Mouse (Mus musculus): ENCODE measurements around the gene Ccdc106.
"Not testable (repeated sequence)": the region's sequence is repeated elsewhere in the genome, so short reads cannot be mapped to it uniquely, and the experiment has no call there.

Gene Ccdc106

DNA sequence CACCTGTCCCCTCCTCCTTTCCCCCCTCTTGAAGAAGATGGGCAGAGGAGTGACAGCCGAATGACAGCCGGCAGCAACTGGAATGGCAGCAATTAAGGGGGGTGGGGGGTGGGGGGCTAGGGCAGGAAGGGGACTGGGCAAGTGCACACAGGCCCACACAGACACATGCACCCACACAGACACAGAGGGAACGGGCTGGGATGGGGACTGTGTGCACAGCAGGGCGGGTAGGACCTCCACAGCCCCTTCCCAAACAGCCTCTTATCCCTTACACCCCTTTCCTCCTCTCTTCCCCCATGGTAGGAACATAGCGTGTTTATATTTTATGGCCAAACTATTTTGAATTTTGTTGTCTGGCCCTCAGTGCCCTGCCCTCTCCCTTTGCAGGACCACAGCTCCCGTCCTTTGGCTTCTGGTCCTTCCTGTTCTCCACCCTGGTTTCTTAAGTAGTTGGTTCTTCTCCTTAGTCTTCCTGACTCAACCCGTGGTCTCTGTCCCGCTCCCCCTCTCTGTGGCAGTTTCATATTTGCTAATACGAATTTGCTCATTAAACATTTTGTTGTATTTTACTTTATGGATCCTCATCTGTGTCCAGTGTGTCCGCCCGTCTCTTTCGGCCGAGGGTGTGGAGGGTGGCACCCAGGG is 59.1 kb downstream of the Ccdc106 start:
- CTCF ChIA-PET, result not testable (repeated sequence)

DNA sequence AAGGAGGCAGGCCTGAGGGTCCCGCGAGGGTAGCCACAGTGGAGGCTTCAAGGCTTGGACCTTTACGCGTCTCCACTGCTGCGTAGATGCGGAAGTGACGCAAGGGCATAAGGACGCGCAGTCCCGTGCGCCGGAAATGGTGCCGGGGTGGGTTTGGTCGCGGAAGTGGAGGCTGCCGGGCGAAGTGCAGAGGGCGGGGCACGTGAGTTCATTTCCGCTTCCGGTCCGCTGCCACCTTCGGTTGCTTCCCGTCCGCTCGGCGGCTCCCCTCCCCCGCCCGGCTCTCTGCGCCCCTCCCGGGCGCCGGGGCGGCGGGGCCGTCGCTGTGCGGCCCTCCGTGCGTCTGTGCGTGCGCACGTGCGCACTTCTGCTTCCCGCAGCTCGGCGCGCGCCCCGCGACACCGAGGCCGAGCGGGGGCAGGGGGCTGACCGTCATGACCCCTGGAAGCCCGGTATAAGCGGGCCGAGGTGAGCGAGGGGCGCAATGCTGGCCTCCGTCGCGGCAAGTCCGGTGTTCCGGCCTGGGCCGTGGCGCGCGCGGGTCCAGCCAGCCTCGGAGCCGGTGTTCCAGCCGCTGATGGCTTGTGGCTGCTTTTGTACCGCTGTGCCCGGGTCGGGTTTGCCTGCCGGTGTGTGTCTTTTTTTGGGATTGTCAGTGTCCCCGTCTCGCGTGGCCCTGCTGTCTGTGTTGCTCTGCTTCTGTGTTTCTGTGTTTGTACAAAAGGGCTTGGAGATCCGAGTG is 59.8 kb downstream of the Ccdc106 start, which contains the start of gene Epn1:
TSS of gene Epn1 (plus strand) at position 226 of the 742 bp plus-strand sequence.
- CTCF ChIA-PET, result no interaction called here
- POLR2A ChIA-PET, result interaction anchor here in 3 of 4 experiments (0.7 to 3.1 kb wide), 12 partner anchors 9 to 66 kb away, joined by 3 to 12 read pairs (median 4); partner anchors contain the start of genes Fiz1 (in 1 of the 3), U2af2 (in 1 of the 3) and Zfp524 (in 1 of the 3)

More for the DNA sequence above, 59.1 kb downstream of the Ccdc106 start:
- POLR2A ChIA-PET, result not testable (repeated sequence)

DNA sequence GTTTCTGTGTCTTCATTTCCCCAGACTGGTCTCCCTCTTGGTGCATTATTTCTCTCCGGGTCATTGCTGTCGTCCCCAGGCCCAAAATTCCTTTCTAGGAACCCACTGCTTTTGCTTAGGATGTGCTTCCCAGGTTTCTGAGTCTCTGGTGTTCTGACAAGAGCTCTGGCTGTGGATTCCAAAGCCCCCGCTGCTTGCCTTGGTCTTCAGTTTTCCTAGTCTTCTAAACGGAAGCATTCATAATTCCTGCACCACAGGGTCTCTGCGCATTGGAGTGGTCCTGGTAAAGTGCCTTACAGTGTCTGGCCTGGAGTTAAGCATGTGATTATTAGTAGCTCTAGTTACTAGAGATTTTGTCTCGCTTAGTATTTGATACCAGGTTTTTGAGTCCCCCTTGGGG is 60.5 kb downstream of the Ccdc106 start:
- ChIA-PET POLR2A (interaction anchor here in 3 of 4 experiments (0.7 to 5.4 kb wide), 16 partner anchors 8 to 66 kb away, joined by 3 to 36 read pairs (median 4); partner anchors contain the start of genes Fiz1 (in 1 of the 3), U2af2 (in 1 of the 3) and Zfp524 (in 1 of the 3)), CTCF (no interaction called here)

DNA sequence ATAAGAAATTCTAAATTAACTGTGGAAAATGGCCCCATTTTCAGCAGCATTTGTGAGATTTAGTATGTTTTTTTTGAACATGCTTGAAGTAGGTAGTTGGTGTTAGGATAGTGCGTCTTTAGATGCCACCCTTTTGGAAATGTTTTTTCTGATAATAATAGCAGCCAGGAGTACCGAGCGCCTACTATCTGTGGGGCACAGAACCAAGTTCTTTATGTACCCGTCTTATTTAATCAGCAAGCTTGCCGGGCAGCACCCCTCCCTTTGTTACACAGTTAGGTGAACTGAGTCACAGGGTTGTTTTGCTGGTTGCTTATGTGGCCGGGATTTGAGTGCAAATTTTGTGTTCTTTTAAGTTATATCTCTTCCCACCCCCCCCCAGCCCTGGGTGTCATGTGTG is 60.9 kb downstream of the Ccdc106 start:
- POLR2A ChIA-PET, result interaction anchor here in 3 of 4 experiments (0.6 to 5.4 kb wide), 17 partner anchors 9 to 271 kb away, joined by 3 to 36 read pairs (median 5); partner anchors contain the start of gene U2af2 (in 1 of the 3)
- CTCF ChIA-PET, result interaction anchor here in 1 of 4 experiments (0.6 kb wide), 1 partner anchor 11 kb away, joined by 3 read pairs; no protein-coding TSS in a partner anchor

DNA sequence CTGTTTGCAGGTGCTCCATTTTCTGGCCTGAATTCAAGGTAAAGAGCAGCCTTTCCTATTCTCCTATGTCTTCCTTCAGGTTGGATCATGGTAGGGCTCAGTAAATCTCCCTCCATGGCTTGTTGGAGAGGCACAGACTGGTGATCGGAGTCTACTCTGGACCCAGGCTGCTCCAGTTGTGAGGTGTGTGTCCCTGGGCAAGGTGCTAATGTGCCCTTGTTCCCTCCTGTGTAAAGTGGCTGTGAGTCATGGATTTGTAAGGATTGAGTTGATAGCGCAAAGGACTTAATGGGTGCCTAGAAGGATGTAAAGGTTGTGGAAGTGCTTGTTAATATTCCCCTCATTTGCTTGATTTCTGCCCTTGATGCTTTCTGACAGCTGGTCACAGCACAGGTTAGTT is 61.6 kb downstream of the Ccdc106 start:
- CTCF ChIA-PET, result interaction anchor here in 1 of 4 experiments (0.6 kb wide), 1 partner anchor 11 kb away, joined by 3 read pairs; no protein-coding TSS in a partner anchor
- POLR2A ChIA-PET, result interaction anchor here in 3 of 4 experiments (0.6 to 5.4 kb wide), 11 partner anchors 8 to 367 kb away, joined by 3 to 36 read pairs (median 5); no protein-coding TSS in a partner anchor

DNA sequence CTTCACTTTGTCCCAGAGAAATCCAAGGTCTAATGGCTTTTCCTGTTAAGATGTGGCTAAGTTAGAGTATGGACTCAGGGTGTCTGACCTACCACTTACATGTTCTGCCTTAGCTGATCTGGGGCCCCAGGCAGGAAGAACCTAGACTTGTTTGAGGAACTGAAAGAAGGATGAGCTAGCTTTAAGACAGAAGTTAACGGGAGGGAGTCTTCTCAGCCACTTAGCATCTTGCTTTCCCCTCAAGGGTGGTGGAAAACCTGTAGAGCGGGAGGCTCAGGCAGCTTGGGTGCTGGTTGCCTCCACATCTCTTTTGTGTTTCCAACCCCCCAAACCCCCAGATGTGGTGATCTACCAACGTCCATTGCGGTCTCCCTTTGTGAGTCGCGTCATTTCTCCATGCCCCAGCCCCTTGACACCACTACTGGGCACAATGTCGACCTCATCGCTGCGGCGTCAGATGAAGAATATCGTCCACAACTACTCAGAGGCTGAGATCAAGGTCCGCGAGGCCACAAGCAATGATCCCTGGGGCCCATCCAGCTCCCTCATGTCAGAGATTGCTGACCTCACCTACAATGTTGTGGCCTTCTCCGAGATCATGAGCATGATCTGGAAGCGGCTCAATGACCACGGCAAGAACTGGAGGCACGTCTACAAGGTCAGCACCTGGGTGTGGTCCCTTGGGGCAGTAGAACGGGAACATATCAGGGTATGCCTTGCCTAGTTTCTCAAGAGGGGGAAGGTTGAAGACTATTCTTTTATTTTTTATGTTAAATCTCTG is 63.2 kb downstream of the Ccdc106 start:
- CTCF ChIA-PET, result interaction anchor here in 2 of 4 experiments (0.5 to 1.3 kb wide), 2 partner anchors 23 to 1072 kb away, joined by 4 to 8 read pairs; partner anchors contain the start of gene Zfp787 (in 1 of the 2)
- POLR2A ChIA-PET, result interaction anchor here in 3 of 4 experiments (0.6 to 5.4 kb wide), 7 partner anchors 7 to 70 kb away, joined by 3 to 36 read pairs (median 5); partner anchors contain the start of genes U2af2 (in 1 of the 3) and Zfp524 (in 1 of the 3)

DNA sequence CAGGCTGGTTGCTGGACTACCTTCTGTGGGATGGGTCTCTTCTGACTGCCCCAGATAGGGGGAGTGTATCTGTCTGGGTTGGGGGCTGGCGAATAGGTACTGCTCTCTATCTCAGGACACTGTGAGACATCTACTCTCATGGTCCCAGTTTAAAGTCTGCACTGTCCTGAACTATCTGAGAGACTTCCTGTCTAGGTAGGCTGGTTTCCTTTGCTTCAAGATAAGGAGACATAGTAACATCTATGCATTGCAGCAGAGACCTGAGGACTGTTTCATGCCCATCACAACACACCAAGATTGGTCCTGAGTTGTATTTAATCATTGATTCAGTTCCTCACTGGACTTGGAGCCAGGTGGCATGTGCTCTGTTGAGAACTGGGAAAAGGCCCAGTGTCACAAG is 65.2 kb downstream of the Ccdc106 start:
- POLR2A ChIA-PET, result interaction anchor here in 1 of 4 experiments (0.6 to 5.4 kb wide), 3 partner anchors 12 to 1169 kb away, joined by 3 to 36 read pairs (median 6); no protein-coding TSS in a partner anchor

DNA sequence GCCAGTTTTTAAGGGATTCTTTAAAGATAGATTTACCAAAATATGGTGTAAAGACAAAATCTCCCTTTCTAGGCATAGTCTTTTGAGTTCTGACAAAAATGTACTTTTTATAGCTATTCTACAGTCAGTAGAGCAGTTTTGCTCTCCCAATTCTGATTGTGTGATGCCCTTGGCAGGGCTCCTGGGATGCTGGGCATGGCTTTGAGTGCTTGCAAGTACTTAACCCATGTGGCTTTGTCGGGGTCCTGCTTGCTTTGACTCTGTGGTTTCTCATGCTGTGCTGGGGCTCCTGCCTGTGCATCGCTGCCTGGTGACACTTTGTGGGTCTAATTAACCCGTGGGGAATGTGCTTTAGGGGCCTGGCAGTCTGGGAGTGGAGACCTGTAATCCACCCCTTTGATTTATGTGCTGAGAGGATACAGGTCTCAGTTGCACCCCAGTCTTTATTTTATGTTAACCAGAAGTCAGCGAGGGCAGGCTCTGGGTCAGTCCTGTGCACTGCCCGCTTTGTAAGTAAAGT is 66.6 kb downstream of the Ccdc106 start:
- POLR2A ChIA-PET, result interaction anchor here in 2 of 4 experiments (0.7 to 1.8 kb wide), 4 partner anchors 10 to 25 kb away, joined by 3 to 6 read pairs (median 3); partner anchors contain the start of gene U2af2 (in 1 of the 2)
- CTCF ChIA-PET, result no interaction called here

More for the DNA sequence above, 65.2 kb downstream of the Ccdc106 start:
- CTCF ChIA-PET, result no interaction called here

DNA sequence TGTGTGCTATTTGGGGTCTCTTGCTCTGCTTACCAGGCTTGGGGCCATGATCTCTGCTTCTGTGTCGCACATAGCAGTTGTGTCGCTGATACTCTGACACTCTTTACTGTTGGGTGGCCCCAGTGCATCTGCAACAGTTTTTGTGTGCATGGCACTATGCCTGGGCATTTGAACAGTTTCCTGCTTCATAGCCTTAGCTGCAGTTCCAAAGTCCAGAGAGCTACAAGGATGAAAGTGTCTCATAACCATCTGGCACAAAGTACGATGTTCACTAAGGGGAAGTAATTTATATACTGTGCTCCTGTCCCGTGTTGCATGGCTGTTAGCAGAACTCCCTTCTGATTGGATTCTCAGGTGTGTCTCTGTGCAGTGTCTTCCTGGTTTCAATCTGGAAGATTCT is 67.5 kb downstream of the Ccdc106 start:
- ChIA-PET CTCF (interaction anchor here in 1 of 4 experiments (1.2 kb wide), 1 partner anchor 38 kb away, joined by 3 read pairs; the partner anchor contains the start of gene Rasl2-9), POLR2A (interaction anchor here in 3 of 4 experiments (0.6 to 1.8 kb wide), 4 partner anchors 10 to 22 kb away, joined by 3 to 4 read pairs (median 4); no protein-coding TSS in a partner anchor)

DNA sequence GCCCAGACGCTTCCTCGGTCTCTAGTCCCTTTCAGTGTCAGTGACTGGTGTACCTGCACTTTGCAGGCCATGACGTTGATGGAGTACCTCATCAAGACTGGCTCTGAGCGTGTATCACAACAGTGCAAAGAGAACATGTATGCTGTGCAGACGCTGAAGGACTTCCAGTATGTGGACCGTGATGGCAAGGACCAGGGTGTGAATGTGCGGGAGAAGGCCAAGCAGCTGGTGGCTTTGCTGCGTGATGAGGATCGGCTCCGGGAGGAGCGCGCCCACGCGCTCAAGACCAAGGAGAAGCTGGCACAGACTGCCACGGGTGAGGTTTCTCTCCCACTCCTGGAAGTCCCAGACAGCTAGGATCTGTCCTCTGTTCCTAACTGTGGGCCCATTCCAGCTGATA is 69.5 kb downstream of the Ccdc106 start:
- ChIA-PET POLR2A (interaction anchor here in 3 of 4 experiments (0.9 to 2.1 kb wide), 5 partner anchors 7 to 28 kb away, joined by 3 to 6 read pairs (median 3); partner anchors contain the start of gene U2af2 (in 1 of the 3)), CTCF (no interaction called here)

DNA sequence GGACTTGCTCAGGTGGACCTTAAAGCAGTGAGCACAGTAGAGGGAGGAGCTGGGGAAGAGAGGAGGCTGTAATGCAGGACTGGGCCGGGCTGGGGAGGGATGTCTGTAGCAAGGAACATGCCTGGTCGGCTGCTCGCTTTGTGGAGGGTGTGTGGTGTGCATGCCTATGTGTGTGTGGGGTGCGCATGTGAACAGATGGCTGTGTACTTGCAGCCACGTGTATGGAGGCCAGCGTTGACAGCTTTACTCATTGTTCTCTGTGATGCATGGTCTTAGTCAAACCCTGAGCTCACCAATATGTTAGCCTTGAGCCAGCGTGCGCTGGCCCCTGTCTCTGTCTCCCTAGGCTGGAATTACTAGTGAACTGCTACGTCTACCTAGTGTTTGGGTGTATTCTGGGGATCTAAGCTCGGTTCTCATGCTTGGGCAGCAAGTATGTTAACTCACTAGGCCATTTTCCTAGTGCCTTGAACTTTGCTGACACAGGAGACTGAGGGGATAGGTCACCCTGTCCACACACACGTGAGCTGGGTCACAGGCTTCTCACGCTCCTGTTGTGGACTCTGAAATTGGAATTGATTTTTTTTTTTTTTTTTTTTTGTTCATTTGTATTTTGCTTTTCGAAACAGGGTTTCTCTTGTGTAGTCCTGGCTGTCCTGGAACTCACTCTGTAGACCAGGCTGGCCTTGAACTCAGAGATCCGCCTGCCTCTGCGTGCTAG is 70.8 kb downstream of the Ccdc106 start:
- CTCF ChIA-PET, result interaction anchor here in 1 of 4 experiments (0.5 kb wide), 1 partner anchor 13 kb away, joined by 3 read pairs; no protein-coding TSS in a partner anchor
- POLR2A ChIA-PET, result interaction anchor here (0.8 to 2.1 kb wide), 8 partner anchors 9 to 25 kb away, joined by 3 to 6 read pairs (median 3); no protein-coding TSS in a partner anchor

DNA sequence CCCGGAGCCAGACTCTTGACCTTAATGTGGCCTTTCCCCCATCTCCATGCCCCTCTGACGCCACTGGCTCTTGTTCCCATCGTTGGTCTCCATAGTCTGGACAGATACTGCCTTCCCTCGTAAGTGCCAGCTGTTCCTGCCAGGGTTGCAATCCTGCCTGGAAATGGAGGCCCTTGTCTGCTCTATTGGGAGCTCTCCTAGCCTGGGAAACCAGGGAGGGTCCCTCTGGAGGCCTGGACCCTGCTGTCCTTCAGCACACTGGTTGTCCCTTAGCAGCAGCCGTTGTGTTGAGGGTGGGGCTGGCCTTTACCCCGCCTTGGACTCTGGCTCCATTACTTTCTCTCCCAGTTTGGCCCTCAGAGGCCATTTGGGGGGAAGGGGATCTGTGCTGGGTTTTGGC is 72.0 kb downstream of the Ccdc106 start:
- ChIA-PET POLR2A (interaction anchor here in 3 of 4 experiments (0.7 to 1.4 kb wide), 5 partner anchors 12 to 32 kb away, joined by 3 to 5 read pairs (median 3); no protein-coding TSS in a partner anchor), CTCF (interaction anchor here in 2 of 4 experiments (1.2 to 1.6 kb wide), 2 partner anchors 34 kb away, joined by 3 to 5 read pairs; partner anchors contain the start of gene Rasl2-9 (in 2 of the 2))

DNA sequence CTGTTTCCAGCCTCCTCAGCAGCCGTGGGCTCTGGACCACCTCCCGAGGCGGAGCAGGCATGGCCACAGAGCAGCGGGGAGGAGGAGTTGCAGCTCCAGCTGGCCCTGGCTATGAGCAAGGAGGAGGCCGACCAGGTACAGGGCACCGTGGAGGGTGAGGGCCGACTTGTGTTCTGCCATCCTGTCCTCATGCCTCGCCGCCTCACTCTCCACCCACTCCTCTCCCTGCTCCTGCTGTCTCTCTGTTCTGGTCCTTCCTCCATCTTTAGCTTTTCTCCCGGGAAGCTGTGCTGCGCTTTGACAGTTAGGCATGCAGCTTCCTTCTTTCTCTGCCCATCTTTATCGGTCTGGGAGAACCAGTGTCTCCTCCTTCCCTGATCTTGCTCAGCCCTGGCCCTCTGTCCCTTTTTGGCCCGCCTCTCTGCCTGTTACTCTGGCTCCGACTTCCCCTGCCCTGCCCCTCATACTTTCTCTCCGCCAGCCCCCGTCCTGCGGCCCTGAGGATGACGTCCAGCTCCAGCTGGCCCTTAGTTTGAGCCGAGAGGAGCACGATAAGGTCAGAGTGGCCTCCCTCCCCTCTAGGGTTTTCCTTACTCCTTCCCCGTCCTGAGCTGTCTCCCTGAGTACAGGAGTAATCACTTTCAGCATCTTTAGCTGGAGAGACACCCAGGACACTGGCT is 72.6 kb downstream of the Ccdc106 start:
- ChIA-PET CTCF (interaction anchor here in 3 of 4 experiments (0.7 to 1.6 kb wide), 3 partner anchors 16 to 33 kb away, joined by 3 to 5 read pairs (median 3); partner anchors contain the start of gene Rasl2-9 (in 2 of the 3)), POLR2A (interaction anchor here in 3 of 4 experiments (0.7 to 1.4 kb wide), 6 partner anchors 9 to 33 kb away, joined by 3 to 5 read pairs (median 3); no protein-coding TSS in a partner anchor)

DNA sequence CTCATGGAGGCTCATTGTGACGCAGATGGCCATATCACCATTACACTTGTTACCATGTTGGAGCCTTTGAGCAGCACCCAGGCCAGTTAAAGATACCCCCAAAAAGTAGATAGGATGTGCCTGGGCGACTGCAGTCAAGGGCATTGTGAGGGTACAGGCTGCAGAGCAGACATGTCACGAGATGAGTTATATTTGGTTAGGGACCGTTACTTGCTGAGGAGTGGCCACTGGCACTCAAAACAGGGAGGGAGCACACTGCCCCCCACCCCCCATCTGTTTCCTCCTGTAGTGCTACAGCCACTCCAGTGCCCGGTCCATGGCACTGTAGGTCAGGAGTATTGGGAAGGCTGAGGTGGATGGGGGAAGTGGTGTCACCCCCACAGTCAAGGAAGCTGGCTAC is 78.4 kb downstream of the Ccdc106 start:
- ChIA-PET CTCF (no interaction called here), POLR2A (interaction anchor here in 2 of 4 experiments (0.9 to 1.6 kb wide), 6 partner anchors 10 to 37 kb away, joined by 3 to 9 read pairs (median 4); partner anchors contain the start of gene U2af2 (in 1 of the 2))

DNA sequence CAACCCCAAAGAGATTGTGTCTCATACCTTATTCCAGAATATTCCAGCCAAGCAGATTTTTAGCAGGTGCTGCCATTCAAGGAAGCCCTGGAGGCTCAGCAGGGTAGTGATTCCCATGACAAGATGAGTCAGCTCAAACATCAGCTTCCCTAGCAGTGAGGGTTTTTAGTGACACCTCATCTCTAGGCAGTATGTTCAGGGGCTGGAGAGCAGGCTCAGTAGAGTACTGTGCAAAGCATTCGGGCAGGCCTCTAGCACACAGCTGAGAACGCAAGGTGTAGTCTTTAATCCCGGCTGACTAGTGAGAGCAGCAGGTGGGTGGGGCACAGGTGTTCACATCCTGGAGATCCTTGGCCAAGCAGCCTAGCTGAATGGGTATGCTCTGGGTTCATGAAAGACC is 79.4 kb downstream of the Ccdc106 start:
- ChIA-PET POLR2A (interaction anchor here in 3 of 4 experiments (0.5 to 1.6 kb wide), 8 partner anchors 9 to 1455 kb away, joined by 3 to 6 read pairs (median 3); partner anchors contain the start of genes Cnot3 (in 1 of the 3), Fiz1 (in 1 of the 3) and Zfp524 (in 1 of the 3)), CTCF (no interaction called here)

DNA sequence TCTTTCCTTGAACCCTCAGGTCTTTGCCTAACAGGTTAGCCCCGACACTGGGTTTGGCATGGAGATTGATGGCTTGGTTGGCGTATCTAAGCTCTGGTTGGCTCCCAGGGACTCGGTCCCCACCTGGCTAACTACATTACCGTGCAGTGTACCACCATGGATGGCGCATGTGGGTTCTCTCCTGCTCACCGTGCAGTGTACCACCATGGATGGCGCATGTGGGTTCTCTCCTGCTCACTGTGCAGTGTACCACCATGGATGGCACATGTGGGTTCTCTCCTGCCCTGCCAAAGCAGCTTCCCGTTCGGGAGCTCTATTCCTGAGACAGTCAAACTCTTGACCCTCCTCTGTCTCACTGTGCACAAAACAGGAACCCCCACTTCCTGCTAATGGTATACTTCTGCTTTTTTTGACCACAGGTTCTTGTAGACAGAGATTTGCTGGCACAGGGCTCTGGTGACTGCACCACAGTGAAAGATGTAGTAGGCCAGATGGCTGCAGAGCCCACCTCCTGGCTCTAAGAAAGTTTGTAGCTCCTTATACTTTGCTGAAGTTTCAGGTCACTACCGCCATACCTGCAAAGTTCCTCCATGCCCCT is 80.8 kb downstream of the Ccdc106 start:
- ChIA-PET CTCF (no interaction called here), POLR2A (interaction anchor here in 1 of 4 experiments (0.6 to 1.3 kb wide), 3 partner anchors 10 to 136 kb away, joined by 3 read pairs; no protein-coding TSS in a partner anchor)

Data from embryonic stem cell, embryonic (primary cell).